Mouse (Mus musculus): ENCODE data around the gene Gas6. TPM values are rescaled to one million over a fixed set of nuclear protein-coding genes. Genes with fewer than 3 reads are reported as not detected.

Gas6 gene
- polyA plus RNA-seq (2014; fragmentation: Illumina TruSeq; extraction: RNeasy Lipid Tissue Mini Kit (QIAGEN cat#74804); ENCODE audit: low read depth, low replicate concordance), result 22.8 TPM

GRCm38 (mm10) chr8:13493858-13494631 is at the start of gene Gas6:
Gene Gas6 (minus strand): TSS chr8:13494490.

DNA sequence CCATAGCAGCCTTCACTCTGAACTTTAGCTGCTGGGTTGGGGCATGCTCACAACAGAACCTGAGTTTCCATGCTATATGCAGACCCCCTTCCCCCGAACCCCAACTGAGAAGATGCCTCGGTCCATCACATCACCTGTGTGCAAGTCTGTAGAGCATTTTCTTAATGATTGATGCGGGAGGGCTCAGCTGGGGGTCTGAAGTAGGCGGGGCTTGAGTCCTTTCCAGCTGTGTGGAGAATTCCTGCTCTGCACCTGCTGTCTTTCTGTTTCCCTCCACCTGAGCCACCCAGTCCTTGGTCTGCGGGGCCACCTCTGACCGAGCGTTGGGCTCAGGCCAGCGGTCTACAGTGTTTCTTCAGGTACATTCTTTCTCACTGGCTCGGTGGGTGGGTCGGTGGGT is 59.4 kb downstream of the Gas6 start, which contains the start of gene Tmem255b:
Tmem255b (plus strand) TSS at position 301 of the 400 bp plus-strand sequence.

Other genes starting within 250 kb of the Gas6 start
- not detected for gene Adprhl1, start 240.3 kb downstream of the Gas6 start, polyA plus RNA-seq (2014; fragmentation: Illumina TruSeq; extraction: RNeasy Lipid Tissue Mini Kit (QIAGEN cat#74804); ENCODE audit: low read depth, low replicate concordance)
- gene Dcun1d2, start 206.4 kb downstream of the Gas6 start, polyA plus RNA-seq (2014; fragmentation: Illumina TruSeq; extraction: RNeasy Lipid Tissue Mini Kit (QIAGEN cat#74804); ENCODE audit: low read depth, low replicate concordance), result 12.2 TPM
- gene Tmco3, start 206.3 kb downstream of the Gas6 start, polyA plus RNA-seq (2014; fragmentation: Illumina TruSeq; extraction: RNeasy Lipid Tissue Mini Kit (QIAGEN cat#74804); ENCODE audit: low read depth, low replicate concordance), result 37.4 TPM
- gene Tfdp1, start 155.7 kb downstream of the Gas6 start, polyA plus RNA-seq (2014; fragmentation: Illumina TruSeq; extraction: RNeasy Lipid Tissue Mini Kit (QIAGEN cat#74804); ENCODE audit: low read depth, low replicate concordance), result 17.3 TPM
- not detected for gene Atp4b, start 97.7 kb downstream of the Gas6 start, polyA plus RNA-seq (2014; fragmentation: Illumina TruSeq; extraction: RNeasy Lipid Tissue Mini Kit (QIAGEN cat#74804); ENCODE audit: low read depth, low replicate concordance)
- not detected for gene Grk1, start 89.4 kb downstream of the Gas6 start, polyA plus RNA-seq (2014; fragmentation: Illumina TruSeq; extraction: RNeasy Lipid Tissue Mini Kit (QIAGEN cat#74804); ENCODE audit: low read depth, low replicate concordance)
- gene Tmem255b, start 59.3 kb downstream of the Gas6 start, polyA plus RNA-seq (2014; fragmentation: Illumina TruSeq; extraction: RNeasy Lipid Tissue Mini Kit (QIAGEN cat#74804); ENCODE audit: low read depth, low replicate concordance), result not detected
- not detected for gene 1700029H14Rik, start 68.0 kb upstream of the Gas6 start, polyA plus RNA-seq (2014; fragmentation: Illumina TruSeq; extraction: RNeasy Lipid Tissue Mini Kit (QIAGEN cat#74804); ENCODE audit: low read depth, low replicate concordance)
- gene Rasa3, start 183.1 kb upstream of the Gas6 start, polyA plus RNA-seq (2014; fragmentation: Illumina TruSeq; extraction: RNeasy Lipid Tissue Mini Kit (QIAGEN cat#74804); ENCODE audit: low read depth, low replicate concordance), result 2.6 TPM
- gene Cfap97d2, start 211.4 kb upstream of the Gas6 start, polyA plus RNA-seq (2014; fragmentation: Illumina TruSeq; extraction: RNeasy Lipid Tissue Mini Kit (QIAGEN cat#74804); ENCODE audit: low read depth, low replicate concordance), result not detected